Mouse (Mus musculus) heart, embryonic 14.5 days (tissue): ENCODE measurements at regions not wholly inside any gene's neighbourhood (a gene's known extent, or its start where the extent isn't known, plus 50 kb on each side); places are given as distances from the start of the nearest gene placed in this dataset.
A peak's percentile ranks its signal among the peaks of the same experiment; 100 is the strongest.

Source experiments
- ATAC-seq: fragments of 200-750 bp; cut with Nextera tagmentation; 2 replicates; pipeline ENCODE4 v1.8.0; 2017; ENCODE audit warnings: low read depth, moderate TSS enrichment; ENCODE audit not compliant: insufficient number of reproducible peaks, insufficient read depth, low FRiP score
- H3K27ac ChIP-seq, 2 experiments: fragments of 200-500 bp in 1 of 2; fragments of 300-500 bp in 1 of 2; sonication (generic) in 1 of 2; replicated peaks in 1 of 2; 2 replicates each; pipeline ENCODE4 v1.5.1; 2012 to 2014; ENCODE audit warnings: low read depth in 2 of 2, low read length in 2 of 2, control low read depth in 1 of 2, mild to moderate bottlenecking in 1 of 2, mixed read lengths in 1 of 2; ENCODE audit not compliant: control insufficient read depth in 1 of 2, insufficient read depth in 1 of 2
- H3K27me3 ChIP-seq: fragments of 300-500 bp; sonication (generic); 2 replicates; pipeline ENCODE4 v1.6.1; 2014; ENCODE audit warnings: mild to moderate bottlenecking, low read length, control low read depth; ENCODE audit not compliant: control insufficient read depth, insufficient read depth
- H3K36me3 ChIP-seq: fragments of 300-500 bp; sonication (generic); 2 replicates; pipeline ENCODE4 v1.6.1; 2014; ENCODE audit warnings: mild to moderate bottlenecking, control low read depth, low read length, mixed read lengths; ENCODE audit not compliant: control insufficient read depth, insufficient read depth
- H3K4me1 ChIP-seq, 2 experiments: fragments of 200-500 bp in 1 of 2; fragments of 300-500 bp in 1 of 2; sonication (generic) in 1 of 2; 2 replicates each; pipeline ENCODE4 v1.6.1; 2012 to 2014; ENCODE audit warnings: low read length in 2 of 2, control low read depth in 1 of 2, mixed read lengths in 1 of 2; ENCODE audit not compliant: control insufficient read depth in 2 of 2, insufficient read depth in 2 of 2
- H3K4me2 ChIP-seq: fragments of 300-500 bp; sonication (generic); 2 replicates; pipeline ENCODE4 v1.6.1; 2014; ENCODE audit warnings: mild to moderate bottlenecking, low read length
- H3K4me3 ChIP-seq, 2 experiments: fragments of 200-500 bp in 1 of 2; fragments of 300-500 bp in 1 of 2; sonication (generic) in 1 of 2; 2 replicates each; pipeline ENCODE4 v1.5.1; 2012 to 2014; ENCODE audit warnings: low read length in 2 of 2, mild to moderate bottlenecking in 2 of 2, control low read depth in 1 of 2, low read depth in 1 of 2, moderate library complexity in 1 of 2; ENCODE audit not compliant: control insufficient read depth in 1 of 2, insufficient read depth in 1 of 2
- H3K9ac ChIP-seq: fragments of 300-500 bp; sonication (generic); 2 replicates; pipeline ENCODE4 v1.6.1; 2014; ENCODE audit warnings: mild to moderate bottlenecking, low read length
- H3K9me3 ChIP-seq: fragments of 300-500 bp; sonication (generic); 2 replicates; pipeline ENCODE4 v1.6.1; 2016; ENCODE audit warnings: low read length, control low read depth; ENCODE audit not compliant: control insufficient read depth
- WGBS: fragments of 180-500 bp; shearing (Covaris S2); extraction: QIAGEN DNeasy Blood & Tissue Kit; methylation state at CpG from one replicate; pipeline ENCODE4 v1.1.7; 2014; 5-methylcytosine and 5-hydroxymethylcytosine counted together

- H3K9ac ChIP-seq = no peak overlapping the region
- H3K27me3 ChIP-seq = no peaks in the 10 kb centered on the region
- H3K4me3 ChIP-seq = no peak overlapping the region
- no peaks in the 10 kb centered on the region for H3K9me3 ChIP-seq
- ATAC-seq = no peak
- H3K27ac ChIP-seq = no peak overlapping the region
- H3K4me2 ChIP-seq = no peak overlapping the region
- 66% methylated on average over 8 of the region's 8 CpGs for WGBS
- H3K36me3 ChIP-seq = no peaks in the 10 kb centered on the region
- no peaks in the 10 kb centered on the region for H3K4me1 ChIP-seq
Observed at GRCm38 (mm10) chr14:48815231-48815728, 141.7 kb upstream of the Otx2 start.

- Histone ChIP-seq H3K27me3 (no peaks in the 10 kb centered on the region), H3K9me3 (no peaks in the 10 kb centered on the region), H3K27ac (no peak overlapping the region), H3K36me3 (no peaks in the 10 kb centered on the region), H3K9ac (no peak overlapping the region), H3K4me3 (no peak overlapping the region), H3K4me2 (no peak overlapping the region), H3K4me1 (no peaks in the 10 kb centered on the region)
- no peak for ATAC-seq
- 85% methylated on average over 11 of the region's 11 CpGs for WGBS
Observed at GRCm38 (mm10) chr14:48812741-48813495, 139.3 kb upstream of the Otx2 start.

- Histone ChIP-seq H3K36me3 (no peaks in the 10 kb centered on the region), H3K9me3 (no peaks in the 10 kb centered on the region), H3K4me2 (no peak overlapping the region), H3K4me3 (no peak overlapping the region), H3K27ac (no peak overlapping the region), H3K27me3 (no peaks in the 10 kb centered on the region), H3K9ac (no peak overlapping the region), H3K4me1 (no peaks in the 10 kb centered on the region)
- WGBS = 85% methylated on average over 4 of the region's 4 CpGs
- ATAC-seq = no peak
Observed at GRCm38 (mm10) chr14:48804098-48804497, 130.5 kb upstream of the Otx2 start.

GRCm38 (mm10) chr14:48801283-48801682 is 127.7 kb upstream of the Otx2 start:
- Histone ChIP-seq H3K4me2 (peak overlapping the region; percentile 31; the same call in 1 of the 2 replicates), H3K36me3 (no peaks in the 10 kb centered on the region)
- 45% methylated on average over 14 of the region's 14 CpGs for WGBS

GRCm38 (mm10) chr14:48800857-48801256 is 127.2 kb upstream of the Otx2 start:
- 19% methylated on average over 5 of the region's 5 CpGs for WGBS
- H3K27ac ChIP-seq = no peak overlapping the region
- no peak overlapping the region for H3K4me2 ChIP-seq
- H3K4me1 ChIP-seq = no peaks in the 10 kb centered on the region
- H3K36me3 ChIP-seq = no peaks in the 10 kb centered on the region
- no peaks in the 10 kb centered on the region for H3K27me3 ChIP-seq
- no peak overlapping the region for H3K9ac ChIP-seq
- H3K9me3 ChIP-seq = no peaks in the 10 kb centered on the region
- no peak for ATAC-seq
- no peak overlapping the region for H3K4me3 ChIP-seq

More at GRCm38 (mm10) chr14:48801283-48801682, 127.7 kb upstream of the Otx2 start:
- no peak overlapping the region for H3K4me3 ChIP-seq
- no peak overlapping the region for H3K9ac ChIP-seq
- no peaks in the 10 kb centered on the region for H3K27me3 ChIP-seq
- no peaks in the 10 kb centered on the region for H3K4me1 ChIP-seq
- ATAC-seq = no peak
- H3K9me3 ChIP-seq = no peaks in the 10 kb centered on the region
- no peak overlapping the region for H3K27ac ChIP-seq

- no peak for ATAC-seq
- Histone ChIP-seq H3K36me3 (no peaks in the 10 kb centered on the region), H3K27me3 (no peaks in the 10 kb centered on the region), H3K4me2 (no peak overlapping the region), H3K9me3 (no peaks in the 10 kb centered on the region), H3K9ac (no peak overlapping the region), H3K4me1 (no peaks in the 10 kb centered on the region), H3K4me3 (no peak overlapping the region), H3K27ac (no peak overlapping the region)
- WGBS = 78% methylated on average over 4 of the region's 4 CpGs
Observed at GRCm38 (mm10) chr14:48800100-48800449, 126.5 kb upstream of the Otx2 start.

- WGBS = 62% methylated on average over 10 of the region's 10 CpGs
- H3K4me3 ChIP-seq = no peak overlapping the region
- H3K4me2 ChIP-seq = no peak overlapping the region
- no peaks in the 10 kb centered on the region for H3K27me3 ChIP-seq
- no peaks in the 10 kb centered on the region for H3K9me3 ChIP-seq
- H3K27ac ChIP-seq = no peak overlapping the region
- no peak overlapping the region for H3K9ac ChIP-seq
- no peaks in the 10 kb centered on the region for H3K4me1 ChIP-seq
- no peak for ATAC-seq
- H3K36me3 ChIP-seq = no peaks in the 10 kb centered on the region
Observed at GRCm38 (mm10) chr14:48799442-48800099, 126.0 kb upstream of the Otx2 start.
